Mouse (Mus musculus) heart, postnatal 0 days (tissue): Measurements from ENCODE around the gene Sf3a1. TPM values are rescaled to one million over a fixed set of nuclear protein-coding genes. Genes with fewer than 3 reads are reported as not detected.
"Not testable (repeated sequence)": the region's sequence is repeated elsewhere in the genome, so short reads cannot be mapped to it uniquely, and the experiment has no call there.

Source experiments
- ATAC-seq: fragments of 200-750 bp; cut with Nextera tagmentation; 2 replicates; pipeline ENCODE4 v1.8.0; 2017; ENCODE audit warnings: low read depth, moderate number of reproducible peaks, moderate library complexity; ENCODE audit not compliant: insufficient read depth
- DNase-seq: peaks from one replicate; pipeline ENCODE4 v3.0.0-alpha.2; 2016; ENCODE audit warnings: low spot score
- H3K27ac ChIP-seq: fragments of 300-500 bp; sonication (generic); 2 replicates; pipeline ENCODE4 v1.5.1; 2014; ENCODE audit warnings: low read depth, mild to moderate bottlenecking
- H3K27me3 ChIP-seq: fragments of 300-500 bp; sonication (generic); 2 replicates; pipeline ENCODE4 v1.6.1; 2014; ENCODE audit warnings: low read length, mixed read lengths; ENCODE audit not compliant: control insufficient read depth, insufficient read depth
- H3K36me3 ChIP-seq: fragments of 300-500 bp; sonication (generic); replicated peaks from 2 replicates; pipeline ENCODE4 v1.6.1; 2014; ENCODE audit warnings: low read length, mixed read lengths; ENCODE audit not compliant: control insufficient read depth, insufficient read depth
- H3K4me1 ChIP-seq: fragments of 300-500 bp; sonication (generic); 2 replicates; pipeline ENCODE4 v1.6.1; 2014; ENCODE audit warnings: antibody characterized with exemption; ENCODE audit not compliant: control insufficient read depth, insufficient read depth
- H3K4me2 ChIP-seq: fragments of 300-500 bp; sonication (generic); 2 replicates; pipeline ENCODE4 v1.6.1; 2014; ENCODE audit warnings: low read depth, mild to moderate bottlenecking, low read length, moderate library complexity
- H3K4me3 ChIP-seq: fragments of 300-500 bp; sonication (generic); 2 replicates; pipeline ENCODE4 v1.5.1; 2014; ENCODE audit warnings: low read depth, low read length
- H3K9ac ChIP-seq: fragments of 300-500 bp; sonication (generic); replicated peaks from 2 replicates; pipeline ENCODE4 v1.6.1; 2014; ENCODE audit warnings: low read depth, low read length, mixed read lengths
- H3K9me3 ChIP-seq: fragments of 300-500 bp; sonication (generic); replicated peaks from 2 replicates; pipeline ENCODE4 v1.6.1; 2016; ENCODE audit warnings: low read length; ENCODE audit not compliant: control insufficient read depth
- CTCF ChIP-seq: IDR thresholded peaks from 2 replicates; pipeline ENCODE4 v1.5.1; 2016; ENCODE audit warnings: antibody characterized with exemption, control low read depth, low read depth
- EP300 ChIP-seq: IDR thresholded peaks from 2 replicates; pipeline ENCODE4 v1.6.1; 2016; ENCODE audit warnings: antibody characterized with exemption, low read depth
- WGBS: fragments of 180-500 bp; shearing (Covaris S2); extraction: QIAGEN DNeasy Blood & Tissue Kit; methylation state at CpG from one replicate; pipeline ENCODE4 v1.1.7; 2014; 5-methylcytosine and 5-hydroxymethylcytosine counted together
- polyA plus RNA-seq: library from polyadenylated mRNA; unstranded; fragments of >200 nt; fragmentation: Nextera tagmentation; extraction: Ambion mirVana; gene quantifications from 2 replicates; pipeline ENCODE4 v1.2.1, GENCODE M21; 2015
- total RNA-seq: library from RNA; depleted of rRNA; stranded (reverse); fragments of >200 nt; gene quantifications from 2 replicates; pipeline ENCODE4 v1.2.3, GENCODE M21; 2014; ENCODE audit warnings: low replicate concordance

Gene Sf3a1
- total and polyA plus RNA-seq, 2 experiments from 2014 or later = 14.0 to 16.7 TPM

DNA sequence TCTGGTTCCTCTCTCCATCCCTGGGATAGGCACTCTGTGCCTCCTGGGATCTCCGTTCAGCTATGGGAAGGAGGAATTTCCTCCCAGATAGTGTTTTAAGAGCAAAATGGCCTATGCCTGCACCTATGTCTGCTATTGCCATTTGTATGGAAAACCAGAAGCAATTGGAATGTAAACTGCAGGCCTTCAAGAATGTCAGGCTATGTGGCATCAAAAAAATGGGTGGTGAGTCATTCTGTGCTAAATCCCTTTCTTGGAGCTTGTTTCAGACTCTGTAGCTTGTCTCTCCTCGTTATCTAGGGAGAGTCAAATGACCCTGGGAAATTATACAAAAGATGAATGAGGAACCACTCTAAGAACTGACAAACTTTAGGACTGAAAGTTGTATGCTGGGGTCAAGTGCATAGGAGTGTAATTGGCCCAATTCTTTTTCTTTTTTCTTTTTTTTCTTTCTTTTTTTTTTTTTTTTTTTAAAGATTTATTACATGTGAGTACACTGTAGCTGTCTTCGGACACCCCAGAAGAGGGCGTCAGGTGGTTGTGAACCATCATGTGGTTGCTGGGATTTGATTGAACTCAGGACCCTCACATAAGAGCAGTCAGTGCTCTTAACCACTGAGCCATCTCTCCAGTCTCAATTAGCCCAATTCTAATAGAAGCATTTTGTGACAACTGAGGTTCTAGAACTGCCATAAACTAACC is 24.3 kb downstream of the Sf3a1 start:
- H3K9me3 ChIP-seq = no peaks in the 10 kb centered on the region
- no peak overlapping the region for H3K4me2 ChIP-seq
- DNase-seq = no peak
- no peak overlapping the region for H3K9ac ChIP-seq
- H3K4me3 ChIP-seq = no peak overlapping the region
- H3K27ac ChIP-seq = peak overlapping the region; percentile 17; the same call in 1 of the 2 replicates
- no peak for ATAC-seq
- peaks cover 35% of the 10 kb centered on the region for H3K36me3 ChIP-seq
- 60% methylated on average over 4 of the region's 4 CpGs for WGBS
- no peak for TF ChIP-seq EP300
- TF ChIP-seq CTCF = no peak
- peaks cover 13% of the 10 kb centered on the region for H3K4me1 ChIP-seq
- no peaks in the 10 kb centered on the region for H3K27me3 ChIP-seq

- not testable (repeated sequence) for H3K27me3 ChIP-seq, H3K9ac ChIP-seq, ATAC-seq, H3K4me3 ChIP-seq, DNase-seq, H3K27ac ChIP-seq, H3K9me3 ChIP-seq, H3K4me2 ChIP-seq
- peaks cover 24% of the 10 kb centered on the region for H3K36me3 ChIP-seq
- peaks cover 13% of the 10 kb centered on the region for H3K4me1 ChIP-seq
- 90% methylated on average over 6 of the region's 6 CpGs for WGBS
These were observed 25.3 kb downstream of the Sf3a1 start for GRCm38 (mm10) chr11:4185480-4185879.

GRCm38 (mm10) chr11:4186486-4187317 is 26.6 kb downstream of the Sf3a1 start, which contains the start of gene Tbc1d10a:
Gene Tbc1d10a, plus strand, starts transcription at chr11:4186789.
- Histone ChIP-seq H3K27me3 (no peaks in the 10 kb centered on the region), H3K36me3 (peaks cover 13% of the 10 kb centered on the region; the same call in 1 of the 2 replicates), H3K4me3 (peak within 1 kb of the TSS; percentile 85), H3K4me2 (peak within 1 kb of the TSS; percentile 89), H3K9me3 (no peaks in the 10 kb centered on the region), H3K4me1 (peaks cover 13% of the 10 kb centered on the region), H3K9ac (peak within 1 kb of the TSS; percentile 90), H3K27ac (peak within 1 kb of the TSS; percentile 73)
- peak; percentile 97 for DNase-seq
- no peak for TF ChIP-seq EP300
- no peak for TF ChIP-seq CTCF
- WGBS = under 1% methylated on average over 60 of the region's 71 CpGs
- peak; percentile 99 for ATAC-seq

- no peak overlapping the region for H3K27ac ChIP-seq
- 15% methylated on average over 9 of the region's 9 CpGs for WGBS
- no peak for TF ChIP-seq CTCF
- TF ChIP-seq EP300 = no peak
- H3K4me2 ChIP-seq = peak overlapping the region; percentile 89
- peak overlapping the region; percentile 90 for H3K9ac ChIP-seq
- peaks cover 13% of the 10 kb centered on the region for H3K4me1 ChIP-seq
- peaks cover 8% of the 10 kb centered on the region; the same call in 1 of the 2 replicates for H3K36me3 ChIP-seq
- ATAC-seq = no peak
- no peaks in the 10 kb centered on the region for H3K27me3 ChIP-seq
- H3K9me3 ChIP-seq = no peaks in the 10 kb centered on the region
- DNase-seq = no peak
- H3K4me3 ChIP-seq = peak overlapping the region; percentile 85
These were observed 27.2 kb downstream of the Sf3a1 start for GRCm38 (mm10) chr11:4187318-4187700.

DNA sequence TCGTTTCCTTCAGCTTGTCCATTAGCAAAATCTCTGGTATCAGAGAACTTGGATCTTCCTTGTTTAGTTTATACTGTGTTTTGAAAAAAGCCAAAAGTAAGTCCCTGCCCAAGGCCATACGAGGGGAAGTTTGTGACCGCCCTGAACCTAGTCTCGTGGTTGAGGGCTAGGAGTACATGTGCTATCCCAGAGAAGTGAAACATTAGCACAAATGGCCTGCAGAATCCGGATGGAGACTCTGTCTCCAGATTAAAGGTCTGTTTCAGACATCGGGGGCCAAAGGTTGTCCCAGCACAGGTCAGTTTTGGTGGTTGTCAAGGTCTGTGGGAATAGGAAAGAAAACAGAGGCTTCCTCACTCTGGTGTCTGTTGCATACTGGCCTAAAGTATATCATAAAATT is 29.0 kb downstream of the Sf3a1 start:
- ATAC-seq = no peak
- DNase-seq = no peak
- Histone ChIP-seq H3K4me1 (peaks cover 11% of the 10 kb centered on the region), H3K27me3 (no peaks in the 10 kb centered on the region), H3K9me3 (no peaks in the 10 kb centered on the region), H3K36me3 (no peaks in the 10 kb centered on the region), H3K4me2 (no peak overlapping the region), H3K27ac (no peak overlapping the region), H3K4me3 (no peak overlapping the region), H3K9ac (no peak overlapping the region)
- 86% methylated on average over 6 of the region's 6 CpGs for WGBS
- TF ChIP-seq CTCF (no peak), EP300 (no peak)
